Mouse (Mus musculus): ENCODE results near the gene Gp1ba. TPM values are rescaled to one million over a fixed set of nuclear protein-coding genes. Genes with fewer than 3 reads are reported as not detected.

The Gp1ba gene
- total RNA-seq, 2 experiments from 2014 or later, result 1.1 to 8.0 TPM

DNA sequence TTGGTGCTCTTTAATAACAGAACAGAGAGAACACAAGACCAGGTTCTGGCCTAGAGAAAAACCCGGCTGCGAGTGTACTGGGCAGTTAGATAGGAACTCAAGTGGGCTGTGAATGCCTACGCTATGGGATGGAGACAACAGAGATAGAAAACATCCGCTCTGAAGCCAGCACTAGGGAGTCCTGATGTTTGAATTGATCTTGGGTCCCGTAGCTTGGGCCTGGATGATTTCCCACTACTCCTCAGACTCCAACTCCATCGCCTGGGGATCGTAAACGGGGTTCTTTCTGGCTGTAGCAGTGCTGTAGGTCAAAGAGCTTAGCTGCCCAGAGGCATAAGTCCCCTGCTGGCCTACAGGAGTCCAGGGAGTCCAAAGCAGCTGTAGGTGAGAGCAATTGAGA, 49.5 kb downstream of the Gp1ba start:
- ATAC-seq (replicated peaks; ENCODE audit: low FRiP score, poor library complexity, severe bottlenecking), result no peak

DNA sequence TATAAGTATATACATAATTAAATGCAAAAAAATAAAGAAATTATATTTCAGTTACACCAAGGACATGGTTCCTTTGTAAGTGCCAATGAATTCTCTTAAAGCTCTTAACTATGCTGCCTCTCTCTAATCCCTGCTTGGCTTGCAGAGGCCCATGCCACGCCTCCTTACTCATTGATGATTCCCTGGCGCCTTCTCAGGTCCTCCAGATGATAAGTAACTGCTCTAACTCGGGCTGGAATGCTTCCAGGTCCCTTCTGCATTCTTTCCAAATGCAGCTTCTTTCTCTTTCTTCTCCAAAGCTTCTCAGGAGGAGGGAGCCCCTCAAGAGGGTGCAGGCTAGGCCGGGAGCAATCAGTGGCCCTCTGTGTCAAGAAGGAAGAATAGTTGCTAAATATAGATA, 50.7 kb downstream of the Gp1ba start:
- ATAC-seq (replicated peaks; ENCODE audit: low FRiP score, poor library complexity, severe bottlenecking), result no peak

Other genes with a start within 250 kb of the Gp1ba start
- gene Pelp1, start 229.1 kb upstream of the Gp1ba start, total RNA-seq (2015; ENCODE audit: low replicate concordance), result 3.2 and 8.4 TPM in 2 replicates
- gene Pelp1, start 229.1 kb upstream of the Gp1ba start, total RNA-seq (2017; ENCODE audit: low replicate concordance), result 3.1 and 3.8 TPM in 2 replicates
- 30.6 and 51.2 TPM in 2 replicates for gene Arrb2, start 206.5 kb upstream of the Gp1ba start, total RNA-seq (2015; ENCODE audit: low replicate concordance)
- gene Arrb2, start 206.5 kb upstream of the Gp1ba start, total RNA-seq (2017; ENCODE audit: low replicate concordance), result 27.9 and 33.4 TPM in 2 replicates
- gene Med11, start 187.2 kb upstream of the Gp1ba start, total RNA-seq (2015; ENCODE audit: low replicate concordance), result 11.9 and 18.0 TPM in 2 replicates
- gene Med11, start 187.2 kb upstream of the Gp1ba start, total RNA-seq (2017; ENCODE audit: low replicate concordance), result 6.4 and 31.5 TPM in 2 replicates
- gene Zmynd15, start 179.7 kb upstream of the Gp1ba start, total RNA-seq (2015; ENCODE audit: low replicate concordance), result not detected in 2 replicates
- not detected in 2 replicates for gene Zmynd15, start 179.7 kb upstream of the Gp1ba start, total RNA-seq (2017; ENCODE audit: low replicate concordance)
- gene Cxcl16, start 179.1 kb upstream of the Gp1ba start, total RNA-seq (2015; ENCODE audit: low replicate concordance), result not detected in 2 replicates
- not detected in 2 replicates for gene Cxcl16, start 179.1 kb upstream of the Gp1ba start, total RNA-seq (2017; ENCODE audit: low replicate concordance)
- not detected in 2 replicates for gene Tm4sf5, start 133.9 kb upstream of the Gp1ba start, total RNA-seq (2015; ENCODE audit: low replicate concordance)
- not detected in 2 replicates for gene Tm4sf5, start 133.9 kb upstream of the Gp1ba start, total RNA-seq (2017; ENCODE audit: low replicate concordance)
- not detected in 2 replicates for gene Vmo1, start 124.5 kb upstream of the Gp1ba start, total RNA-seq (2015; ENCODE audit: low replicate concordance)
- not detected in 2 replicates for gene Vmo1, start 124.5 kb upstream of the Gp1ba start, total RNA-seq (2017; ENCODE audit: low replicate concordance)
- gene Gltpd2, start 119.9 kb upstream of the Gp1ba start, total RNA-seq (2015; ENCODE audit: low replicate concordance), result not detected in 2 replicates
- gene Gltpd2, start 119.9 kb upstream of the Gp1ba start, total RNA-seq (2017; ENCODE audit: low replicate concordance), result not detected in 2 replicates
- 40.2 and 49.0 TPM in 2 replicates for gene Psmb6, start 113.8 kb upstream of the Gp1ba start, total RNA-seq (2015; ENCODE audit: low replicate concordance)
- 52.0 and 74.6 TPM in 2 replicates for gene Psmb6, start 113.8 kb upstream of the Gp1ba start, total RNA-seq (2017; ENCODE audit: low replicate concordance)
- gene Gm40193, start 106.2 kb upstream of the Gp1ba start, total RNA-seq (2015; ENCODE audit: low replicate concordance), result not detected in 2 replicates
- not detected in 2 replicates for gene Gm40193, start 106.2 kb upstream of the Gp1ba start, total RNA-seq (2017; ENCODE audit: low replicate concordance)
- gene Pld2, start 99.1 kb upstream of the Gp1ba start, total RNA-seq (2015; ENCODE audit: low replicate concordance), result not detected in 2 replicates
- gene Pld2, start 99.1 kb upstream of the Gp1ba start, total RNA-seq (2017; ENCODE audit: low replicate concordance), result 0.23 and 0.64 TPM in 2 replicates
- 4.6 and 6.8 TPM in 2 replicates for gene Mink1, start 76.2 kb upstream of the Gp1ba start, total RNA-seq (2015; ENCODE audit: low replicate concordance)
- 2.8 and 4.5 TPM in 2 replicates for gene Mink1, start 76.2 kb upstream of the Gp1ba start, total RNA-seq (2017; ENCODE audit: low replicate concordance)
- gene 4930544D05Rik, start 23.3 kb upstream of the Gp1ba start, total RNA-seq (2015; ENCODE audit: low replicate concordance), result not detected in 2 replicates
- gene 4930544D05Rik, start 23.3 kb upstream of the Gp1ba start, total RNA-seq (2017; ENCODE audit: low replicate concordance), result not detected in 2 replicates
- gene Chrne, start 19.9 kb upstream of the Gp1ba start, total RNA-seq (2015; ENCODE audit: low replicate concordance), result not detected in 2 replicates
- gene Chrne, start 19.9 kb upstream of the Gp1ba start, total RNA-seq (2017; ENCODE audit: low replicate concordance), result not detected in 2 replicates
- gene Rnf167, start 8.1 kb downstream of the Gp1ba start, total RNA-seq (2015; ENCODE audit: low replicate concordance), result 134 and 213 TPM in 2 replicates
- 115 and 117 TPM in 2 replicates for gene Rnf167, start 8.1 kb downstream of the Gp1ba start, total RNA-seq (2017; ENCODE audit: low replicate concordance)
- 24.9 and 26.0 TPM in 2 replicates for gene Slc25a11, start 8.4 kb downstream of the Gp1ba start, total RNA-seq (2015; ENCODE audit: low replicate concordance)
- 21.9 and 23.6 TPM in 2 replicates for gene Slc25a11, start 8.4 kb downstream of the Gp1ba start, total RNA-seq (2017; ENCODE audit: low replicate concordance)
- gene Pfn1, start 15.5 kb downstream of the Gp1ba start, total RNA-seq (2015; ENCODE audit: low replicate concordance), result 529 and 614 TPM in 2 replicates
- gene Pfn1, start 15.5 kb downstream of the Gp1ba start, total RNA-seq (2017; ENCODE audit: low replicate concordance), result 132 and 200 TPM in 2 replicates
- 5.4 and 14.8 TPM in 2 replicates for gene Eno3, start 18.1 kb downstream of the Gp1ba start, total RNA-seq (2015; ENCODE audit: low replicate concordance)
- gene Eno3, start 18.1 kb downstream of the Gp1ba start, total RNA-seq (2017; ENCODE audit: low replicate concordance), result 2.3 and 11.0 TPM in 2 replicates
- gene Spag7, start 30.3 kb downstream of the Gp1ba start, total RNA-seq (2015; ENCODE audit: low replicate concordance), result 36.9 and 38.6 TPM in 2 replicates
- 11.1 and 38.0 TPM in 2 replicates for gene Spag7, start 30.3 kb downstream of the Gp1ba start, total RNA-seq (2017; ENCODE audit: low replicate concordance)
- 4.7 and 17.6 TPM in 2 replicates for gene Camta2, start 49.0 kb downstream of the Gp1ba start, total RNA-seq (2015; ENCODE audit: low replicate concordance)
- gene Camta2, start 49.0 kb downstream of the Gp1ba start, total RNA-seq (2017; ENCODE audit: low replicate concordance), result 0.45 and 0.90 TPM in 2 replicates
- not detected in 2 replicates for gene Inca1, start 61.0 kb downstream of the Gp1ba start, total RNA-seq (2015; ENCODE audit: low replicate concordance)
- not detected in 2 replicates for gene Inca1, start 61.0 kb downstream of the Gp1ba start, total RNA-seq (2017; ENCODE audit: low replicate concordance)
- 1.1 and 1.7 TPM in 2 replicates for gene Kif1c, start 61.4 kb downstream of the Gp1ba start, total RNA-seq (2015; ENCODE audit: low replicate concordance)
- gene Kif1c, start 61.4 kb downstream of the Gp1ba start, total RNA-seq (2017; ENCODE audit: low replicate concordance), result 2.7 and 3.6 TPM in 2 replicates
- 1.8 TPM in 1 of 2 replicates, not detected in the other for gene Zfp3, start 125.1 kb downstream of the Gp1ba start, total RNA-seq (2015; ENCODE audit: low replicate concordance)
- 0.30 and 0.90 TPM in 2 replicates for gene Zfp3, start 125.1 kb downstream of the Gp1ba start, total RNA-seq (2017; ENCODE audit: low replicate concordance)
- not detected in 2 replicates for gene Scimp, start 173.5 kb downstream of the Gp1ba start, total RNA-seq (2015; ENCODE audit: low replicate concordance)
- not detected in 2 replicates for gene Scimp, start 173.5 kb downstream of the Gp1ba start, total RNA-seq (2017; ENCODE audit: low replicate concordance)
- 6.5 and 8.0 TPM in 2 replicates for gene Rabep1, start 205.7 kb downstream of the Gp1ba start, total RNA-seq (2015; ENCODE audit: low replicate concordance)
- gene Rabep1, start 205.7 kb downstream of the Gp1ba start, total RNA-seq (2017; ENCODE audit: low replicate concordance), result 20.9 and 23.0 TPM in 2 replicates